Mouse (Mus musculus) midbrain, embryonic 14.5 days (tissue): ENCODE data around the gene Cbarp. TPM values are rescaled to one million over a fixed set of nuclear protein-coding genes. Genes with fewer than 3 reads are reported as not detected.
A peak's percentile ranks its signal among the peaks of the same experiment; 100 is the strongest.

Source experiments
- ATAC-seq: fragments of 200-750 bp; cut with Nextera tagmentation; 2 replicates; pipeline ENCODE4 v1.8.0; 2017; ENCODE audit warnings: moderate number of reproducible peaks, moderate library complexity; ENCODE audit not compliant: low FRiP score, low TSS enrichment
- DNase-seq: peaks from one replicate; pipeline ENCODE4 v3.0.0-alpha.2; 2015
- H3K27ac ChIP-seq: fragments of 300-500 bp; sonication (generic); replicated peaks from 2 replicates; pipeline ENCODE4 v1.5.1; 2014; ENCODE audit warnings: mild to moderate bottlenecking, low read depth, low read length, moderate library complexity
- H3K27me3 ChIP-seq: fragments of 300-500 bp; sonication (generic); 2 replicates; pipeline ENCODE4 v1.6.1; 2014; ENCODE audit warnings: low read length, control low read depth, mixed read lengths; ENCODE audit not compliant: control insufficient read depth, insufficient read depth
- H3K36me3 ChIP-seq: fragments of 300-500 bp; sonication (generic); 2 replicates; pipeline ENCODE4 v1.6.1; 2014; ENCODE audit warnings: low read length, control low read depth; ENCODE audit not compliant: control insufficient read depth, insufficient read depth
- H3K4me1 ChIP-seq: fragments of 300-500 bp; sonication (generic); 2 replicates; pipeline ENCODE4 v1.6.1; 2014; ENCODE audit warnings: mild to moderate bottlenecking, antibody characterized with exemption, low read length, control low read depth; ENCODE audit not compliant: control insufficient read depth, insufficient read depth
- H3K4me2 ChIP-seq: fragments of 300-500 bp; sonication (generic); 2 replicates; pipeline ENCODE4 v1.6.1; 2014; ENCODE audit warnings: mild to moderate bottlenecking, low read length, moderate library complexity
- H3K4me3 ChIP-seq: fragments of 300-500 bp; sonication (generic); replicated peaks from 2 replicates; pipeline ENCODE4 v1.5.1; 2014; ENCODE audit warnings: low read depth, low read length
- H3K9ac ChIP-seq: fragments of 300-500 bp; sonication (generic); replicated peaks from 2 replicates; pipeline ENCODE4 v1.6.1; 2014; ENCODE audit warnings: mild to moderate bottlenecking, low read length, moderate library complexity
- H3K9me3 ChIP-seq: fragments of 300-500 bp; sonication (generic); 2 replicates; pipeline ENCODE4 v1.6.1; 2016; ENCODE audit warnings: low read length, control low read depth, mixed read lengths; ENCODE audit not compliant: control insufficient read depth
- WGBS: fragments of 180-500 bp; shearing (Covaris S2); extraction: QIAGEN DNeasy Blood & Tissue Kit; methylation state at CpG from one replicate; pipeline ENCODE4 v1.1.7; 2014; 5-methylcytosine and 5-hydroxymethylcytosine counted together
- polyA plus RNA-seq: library from polyadenylated mRNA; unstranded; fragments of >200 nt; fragmentation: Nextera tagmentation; extraction: Ambion mirVana; gene quantifications from 2 replicates; pipeline ENCODE4 v1.2.1, GENCODE M21; 2014

The Cbarp gene
- polyA plus RNA-seq, 1 experiment from 2014 or later: 78.9 TPM

DNA sequence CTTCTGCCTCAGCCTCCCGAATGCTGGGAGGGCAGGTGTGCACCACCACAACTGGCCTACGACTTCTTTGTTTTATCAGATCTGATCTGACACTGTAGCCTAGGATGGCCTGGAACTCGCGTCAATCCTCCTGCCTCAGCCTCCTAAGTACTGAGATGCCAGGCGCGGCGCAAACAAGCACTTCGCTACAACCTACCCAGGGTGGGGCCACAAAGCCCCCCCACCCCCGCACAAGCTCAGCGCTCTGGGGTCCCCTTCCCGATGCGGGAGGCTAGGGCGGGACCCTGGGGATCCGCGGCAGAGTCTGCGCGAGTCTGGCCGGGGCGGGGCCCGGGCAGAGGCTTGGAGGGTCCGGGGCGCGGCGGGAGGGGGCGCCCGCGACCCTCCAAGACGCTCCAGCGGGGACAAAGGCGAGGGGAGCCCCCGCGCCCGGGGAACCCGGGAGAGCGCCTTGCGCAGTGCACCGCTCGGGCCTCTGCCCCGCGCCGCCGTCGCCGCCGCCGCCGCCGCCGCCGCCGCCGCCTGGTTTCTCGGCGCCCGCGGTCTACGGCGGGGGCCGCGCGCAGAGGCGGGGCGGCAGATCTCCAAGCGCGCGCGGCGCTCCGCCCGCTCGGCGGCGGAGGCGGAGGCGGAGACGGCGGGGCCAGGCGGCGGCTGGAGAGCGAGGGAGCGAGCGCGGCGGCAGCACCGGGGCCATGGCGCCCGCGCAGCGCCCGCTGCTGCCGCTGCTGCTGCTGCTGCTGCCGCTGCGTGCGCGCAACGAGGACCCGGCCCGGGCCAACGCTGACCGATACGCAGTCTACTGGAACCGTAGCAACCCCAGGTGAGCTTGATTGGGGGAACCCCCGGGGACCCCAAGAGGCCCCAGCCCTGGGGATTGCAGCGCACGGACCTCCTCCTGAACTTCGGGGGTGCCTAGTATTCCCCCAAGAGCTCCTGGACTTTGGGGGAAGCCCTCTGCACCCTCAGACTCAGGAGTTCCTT lies 38.7 kb upstream of the Cbarp start, which contains the start of gene Efna2:
TSS of gene Efna2 (plus strand) at position 415 of the 984 bp plus-strand sequence.
- DNase-seq: peak; percentile 90
- peaks cover 13% of the 10 kb centered on the region for H3K36me3 ChIP-seq
- peaks cover 30% of the 10 kb centered on the region for H3K4me1 ChIP-seq
- ATAC-seq: peak; percentile 78
- under 1% methylated on average over 102 of the region's 106 CpGs for WGBS
- H3K9me3 ChIP-seq: no peaks in the 10 kb centered on the region
- H3K4me3 ChIP-seq: peak within 1 kb of the TSS; percentile 75
- H3K4me2 ChIP-seq: peak within 1 kb of the TSS; percentile 68
- no peaks in the 10 kb centered on the region for H3K27me3 ChIP-seq
- H3K27ac ChIP-seq: peak within 1 kb of the TSS; percentile 88
- peak within 1 kb of the TSS; percentile 98 for H3K9ac ChIP-seq

DNA sequence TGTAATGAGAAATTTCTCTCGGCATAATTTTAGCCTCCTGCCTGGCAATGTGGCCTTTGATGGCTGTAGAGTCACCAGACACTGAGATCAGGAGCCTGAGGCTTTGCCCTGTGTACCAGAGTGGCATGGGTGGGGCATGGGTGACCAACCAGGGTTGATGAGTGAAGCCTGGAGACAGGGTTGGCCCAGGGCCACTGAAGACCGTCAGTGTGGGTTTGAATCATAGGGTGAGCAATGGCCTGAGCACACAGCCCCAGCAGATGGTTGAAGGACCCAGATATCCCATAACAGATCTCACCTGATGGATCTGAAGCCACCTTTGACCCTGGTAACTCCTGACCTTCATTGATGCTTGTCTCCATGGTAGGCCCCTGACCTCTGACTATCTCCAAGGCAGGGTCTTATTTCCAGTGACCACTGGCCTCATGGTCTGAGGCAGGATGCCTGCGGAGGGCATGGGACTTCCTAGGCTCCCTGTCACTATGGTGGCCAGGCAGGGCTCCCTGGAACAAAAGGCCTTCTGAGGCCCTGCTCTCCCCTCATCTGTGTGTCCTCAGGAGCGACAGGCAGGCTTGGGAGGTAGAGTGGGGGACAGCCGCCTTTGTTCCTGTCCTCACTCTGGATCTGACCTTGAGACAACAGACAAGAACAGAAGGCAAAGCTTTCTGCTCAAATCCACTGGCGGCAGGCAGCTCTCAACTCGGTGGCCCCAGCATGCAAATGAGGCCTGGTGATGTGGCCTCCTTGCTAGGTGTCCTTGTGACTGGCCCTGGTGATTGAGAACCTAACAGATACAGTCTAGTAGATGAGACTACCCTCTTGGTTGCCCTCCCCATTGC lies 37.0 kb upstream of the Cbarp start:
- ATAC-seq (no peak), DNase-seq (no peak)
- Histone ChIP-seq H3K27ac (peak overlapping the region; percentile 45; the same call in 1 of the 2 replicates), H3K9ac (no peak overlapping the region), H3K4me2 (no peak overlapping the region), H3K4me3 (no peak overlapping the region), H3K9me3 (no peaks in the 10 kb centered on the region), H3K27me3 (no peaks in the 10 kb centered on the region), H3K4me1 (peaks cover 30% of the 10 kb centered on the region), H3K36me3 (peaks cover 5% of the 10 kb centered on the region; the same call in 1 of the 2 replicates)
- WGBS: 27% methylated on average over 7 of the region's 7 CpGs

DNA sequence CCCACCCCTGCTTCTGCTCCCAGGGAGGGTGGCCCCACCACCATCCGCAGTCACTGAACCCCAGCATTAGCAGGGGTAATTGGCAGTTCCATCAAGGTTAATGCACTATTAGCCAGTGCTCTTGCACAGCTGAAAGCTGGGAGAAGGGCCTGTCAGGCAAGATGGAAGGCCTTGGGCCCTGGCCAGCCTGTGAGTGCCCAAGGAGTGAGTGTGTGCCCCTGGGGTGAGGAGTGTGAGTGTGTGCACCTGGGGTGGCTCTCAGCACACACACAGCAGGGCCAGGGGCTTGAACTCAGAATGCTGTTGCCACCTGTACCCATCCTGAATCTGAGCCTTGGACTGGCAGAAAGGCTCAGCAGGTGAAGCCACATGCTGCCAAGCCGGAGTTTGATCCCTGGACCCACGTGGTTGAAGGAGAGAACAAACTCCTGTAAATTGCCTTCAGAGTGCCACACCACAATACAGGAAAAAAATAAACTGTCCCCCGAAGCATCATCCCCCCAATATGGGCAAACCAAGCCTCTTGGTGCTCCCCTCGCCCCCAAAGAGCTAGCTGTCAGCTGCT lies 35.7 kb upstream of the Cbarp start:
- H3K4me2 ChIP-seq: no peak overlapping the region
- no peaks in the 10 kb centered on the region for H3K9me3 ChIP-seq
- WGBS: 61% methylated on average over 5 of the region's 5 CpGs
- H3K36me3 ChIP-seq: peaks cover 14% of the 10 kb centered on the region
- peak overlapping the region; percentile 20; the same call in 1 of the 2 replicates for H3K9ac ChIP-seq
- H3K4me3 ChIP-seq: no peak overlapping the region
- H3K4me1 ChIP-seq: peaks cover 26% of the 10 kb centered on the region
- DNase-seq (no peak), ATAC-seq (no peak)
- H3K27ac ChIP-seq: no peak overlapping the region
- H3K27me3 ChIP-seq: no peaks in the 10 kb centered on the region

DNA sequence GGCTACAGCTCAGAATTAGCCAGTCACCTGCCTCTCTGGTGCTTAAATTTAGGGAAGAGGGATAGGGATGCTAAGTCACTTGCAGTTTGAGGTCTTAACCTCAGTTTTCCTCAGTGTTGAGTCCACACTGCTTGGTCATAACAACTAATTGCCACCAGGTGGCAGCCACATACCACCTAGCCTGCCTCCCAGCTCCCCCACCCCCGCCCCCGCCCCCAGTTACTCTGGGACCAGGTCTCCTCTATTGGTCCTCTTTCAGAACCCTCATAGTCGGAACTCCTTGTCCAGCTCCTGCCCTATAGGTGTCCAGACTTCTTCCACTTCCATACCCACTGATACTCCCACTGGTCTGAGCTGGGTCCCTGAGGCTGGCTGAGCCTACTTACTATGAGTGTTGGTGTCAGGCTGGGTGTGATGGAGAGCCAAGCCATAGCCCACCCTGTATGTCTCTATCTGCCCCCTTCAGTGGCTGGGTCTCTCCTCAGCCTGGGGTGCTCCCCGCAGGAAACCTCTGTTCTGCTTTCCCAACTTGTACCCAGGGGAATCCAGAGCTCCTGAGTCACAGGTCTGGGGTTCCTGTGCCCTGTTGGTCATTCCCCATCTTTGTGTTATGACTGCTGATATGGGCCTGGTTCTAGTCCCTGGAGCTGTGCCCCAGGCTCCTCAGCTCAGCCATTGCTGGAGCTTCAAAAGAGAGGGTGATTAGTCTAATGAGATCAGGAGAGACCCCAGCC lies 35.1 kb upstream of the Cbarp start:
- Histone ChIP-seq H3K36me3 (peaks cover 20% of the 10 kb centered on the region), H3K9me3 (no peaks in the 10 kb centered on the region), H3K27ac (no peak overlapping the region), H3K27me3 (no peaks in the 10 kb centered on the region), H3K4me2 (no peak overlapping the region), H3K4me3 (no peak overlapping the region), H3K9ac (0 out of 2 replicates have a peak overlapping the region, but pooled peaks have one; percentile 20), H3K4me1 (peaks cover 19% of the 10 kb centered on the region)
- ATAC-seq (0 out of 2 replicates have a peak, but pooled peaks have one; percentile 9), DNase-seq (peak; percentile 83)
- WGBS: 15% methylated on average over 4 of the region's 4 CpGs

DNA sequence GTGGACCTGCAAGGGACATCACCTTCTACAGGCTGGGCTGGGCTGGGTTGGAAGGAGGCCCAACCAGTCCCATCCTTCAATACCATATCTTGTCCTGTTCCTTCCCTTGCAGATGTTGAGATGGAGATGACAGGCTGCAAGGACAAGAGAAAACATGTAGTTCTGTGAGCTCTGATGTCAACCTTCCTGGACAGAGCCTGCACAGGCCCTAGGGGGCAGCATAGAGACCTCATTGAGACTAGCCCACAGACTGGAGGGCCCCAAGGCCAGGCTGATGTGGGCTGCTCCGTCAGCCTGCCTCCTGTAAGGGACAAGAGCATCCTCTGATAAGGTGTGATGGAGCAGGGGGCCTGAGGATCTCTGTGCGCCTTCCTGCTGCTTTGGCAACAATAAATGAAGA lies 34.1 kb upstream of the Cbarp start:
- Histone ChIP-seq H3K9me3 (no peaks in the 10 kb centered on the region), H3K27ac (no peak overlapping the region; the same call in 1 of the 2 replicates), H3K9ac (no peak overlapping the region), H3K4me1 (peaks cover 10% of the 10 kb centered on the region; the same call in 1 of the 2 replicates), H3K36me3 (peaks cover 30% of the 10 kb centered on the region), H3K4me3 (no peak overlapping the region), H3K4me2 (no peak overlapping the region), H3K27me3 (no peaks in the 10 kb centered on the region)
- ATAC-seq: no peak
- WGBS: 38% methylated on average over 2 of the region's 2 CpGs
- peak; percentile 71 for DNase-seq

DNA sequence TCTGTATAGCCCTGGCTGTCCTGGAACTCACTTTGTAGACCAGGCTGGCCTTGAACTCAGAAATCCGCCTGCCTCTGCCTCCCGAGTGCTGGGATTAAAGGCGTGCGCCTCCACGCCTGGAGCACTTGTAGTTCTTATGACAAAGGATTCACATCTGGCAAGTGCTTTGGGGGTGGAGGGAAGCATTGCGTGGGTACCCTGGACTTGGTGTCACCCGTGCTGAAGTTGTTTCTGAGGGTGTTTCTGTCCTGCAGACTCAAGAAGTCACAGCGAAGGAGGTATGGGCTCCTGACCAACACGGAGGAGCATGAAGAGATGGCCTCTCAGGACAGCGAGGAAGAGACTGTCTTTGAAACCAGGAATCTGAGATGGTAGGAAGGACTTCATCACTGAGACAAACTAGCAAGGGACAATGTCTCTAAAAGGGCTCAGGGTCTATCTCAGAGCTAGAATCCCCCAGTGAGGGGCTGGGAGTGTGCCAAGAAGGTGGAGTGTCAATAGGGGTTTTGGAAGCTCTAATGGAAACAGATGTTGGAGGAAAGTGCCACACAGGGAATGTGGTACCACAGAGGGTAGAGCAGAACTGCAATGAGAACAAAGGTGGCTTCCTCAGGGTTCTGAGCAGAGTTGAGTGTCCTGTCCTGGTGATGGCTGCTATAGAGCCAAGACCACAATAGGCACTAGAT lies 33.5 kb upstream of the Cbarp start:
- Histone ChIP-seq H3K9me3 (no peaks in the 10 kb centered on the region), H3K4me2 (no peak overlapping the region), H3K36me3 (peaks cover 32% of the 10 kb centered on the region), H3K9ac (no peak overlapping the region), H3K4me3 (no peak overlapping the region), H3K27me3 (no peaks in the 10 kb centered on the region), H3K27ac (no peak overlapping the region; the same call in 1 of the 2 replicates), H3K4me1 (peaks cover 12% of the 10 kb centered on the region; the same call in 1 of the 2 replicates)
- ATAC-seq (no peak), DNase-seq (no peak)
- 87% methylated on average over 10 of the region's 10 CpGs for WGBS

DNA sequence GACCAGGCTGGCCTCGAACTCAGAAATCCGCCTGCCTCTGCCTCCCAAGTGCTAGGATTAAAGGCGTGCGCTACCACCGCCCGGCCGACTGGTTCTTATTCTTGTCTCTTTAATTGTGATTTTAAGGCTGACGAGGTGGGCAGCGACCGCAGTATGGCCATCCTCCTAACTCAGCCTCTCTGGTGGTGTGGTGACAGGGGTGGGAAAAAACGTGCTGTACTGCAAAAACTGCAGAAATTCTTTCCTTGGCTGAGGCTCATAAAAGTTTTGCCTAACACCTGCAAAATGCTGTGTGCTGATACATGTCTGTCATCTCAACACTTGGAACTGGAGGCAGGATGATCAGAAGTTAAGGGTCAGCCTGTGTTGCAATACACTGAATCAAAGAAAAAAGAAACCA lies 32.7 kb upstream of the Cbarp start:
- H3K27ac ChIP-seq: peak overlapping the region; percentile 82
- WGBS: 16% methylated on average over 11 of the region's 11 CpGs
- DNase-seq: no peak
- H3K9me3 ChIP-seq: no peaks in the 10 kb centered on the region
- H3K4me3 ChIP-seq: peak overlapping the region; percentile 43
- H3K4me2 ChIP-seq: peak overlapping the region; percentile 67
- H3K9ac ChIP-seq: peak overlapping the region; percentile 40; the same call in 1 of the 2 replicates
- H3K4me1 ChIP-seq: peaks cover 20% of the 10 kb centered on the region
- ATAC-seq: no peak
- peaks cover 32% of the 10 kb centered on the region for H3K36me3 ChIP-seq
- no peaks in the 10 kb centered on the region for H3K27me3 ChIP-seq
